Mouse (Mus musculus): ENCODE results near the gene Atp6ap1. TPM values are rescaled to one million over a fixed set of nuclear protein-coding genes. Genes with fewer than 3 reads are reported as not detected.

Atp6ap1 gene
- 87.0 and 137 TPM in 2 replicates for polyA plus RNA-seq (2012; rRNA removed)

DNA sequence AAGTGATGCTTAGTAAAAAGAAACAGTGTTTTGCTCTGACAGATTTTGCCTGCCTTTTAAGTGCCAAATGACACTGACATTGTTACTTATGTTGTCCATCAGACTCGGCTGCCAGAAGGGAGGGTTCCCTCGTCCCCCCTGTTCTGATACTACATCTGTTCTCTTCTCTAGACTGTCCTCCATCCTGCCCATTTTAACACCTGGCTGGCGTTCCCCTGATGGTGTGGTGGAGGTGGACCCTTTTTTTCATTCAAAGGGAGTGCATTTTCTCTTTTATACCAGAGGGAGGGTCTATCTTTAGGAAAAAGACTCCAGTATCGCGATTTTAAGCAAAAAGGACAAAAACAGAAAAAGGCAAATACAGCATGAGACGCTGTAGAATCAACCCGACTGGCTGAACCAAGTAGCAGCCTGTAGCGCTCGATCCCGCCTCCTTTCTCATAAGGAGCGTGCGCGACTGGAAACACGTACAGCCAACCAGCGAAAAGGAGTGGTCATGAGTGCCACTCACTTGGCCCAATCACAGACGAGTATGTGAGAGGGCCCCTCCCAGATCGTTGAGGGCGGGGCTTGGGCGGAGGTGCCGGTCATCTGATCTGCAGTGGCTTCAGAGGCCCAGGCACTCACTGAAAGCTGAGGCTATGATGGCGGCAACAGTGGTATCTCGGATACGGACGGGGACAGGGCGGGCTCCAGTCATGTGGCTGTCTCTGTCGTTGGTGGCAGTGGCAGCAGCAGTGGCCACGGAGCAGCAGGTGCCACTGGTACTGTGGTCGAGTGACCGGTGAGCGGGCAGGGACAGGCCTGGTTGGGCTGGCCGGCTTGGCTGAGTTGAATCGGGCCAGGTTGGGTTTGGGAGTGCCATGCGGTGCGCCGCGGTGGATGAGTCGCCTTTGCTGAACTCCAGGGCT is at the start of gene Atp6ap1:
Gene Atp6ap1 (plus strand): TSS at position 560 of the 911 bp plus-strand sequence.

DNA sequence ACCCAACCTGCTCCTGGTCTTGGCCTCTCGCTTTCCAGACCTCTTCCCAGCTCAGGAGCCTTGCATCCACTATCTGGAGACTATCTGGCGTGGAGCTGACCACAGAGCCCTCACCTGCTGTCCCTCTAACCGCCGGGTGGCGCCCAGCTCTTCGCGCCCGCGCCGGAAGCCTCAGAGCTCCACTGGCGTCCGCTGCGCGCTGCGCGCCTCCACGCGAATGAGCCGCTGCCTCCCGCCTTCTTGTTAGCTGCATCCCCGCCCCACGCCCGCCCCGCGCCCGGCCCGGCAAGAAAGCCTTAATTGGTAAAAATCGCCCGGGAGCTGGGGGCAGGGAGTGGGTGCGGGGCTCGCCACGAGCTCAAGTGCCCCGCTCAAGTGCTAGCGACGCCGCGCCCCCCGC is 47.3 kb upstream of the Atp6ap1 start, which contains the start of gene Flna:
Gene Flna (minus strand): TSS at position 206 of the 400 bp plus-strand sequence.

DNA sequence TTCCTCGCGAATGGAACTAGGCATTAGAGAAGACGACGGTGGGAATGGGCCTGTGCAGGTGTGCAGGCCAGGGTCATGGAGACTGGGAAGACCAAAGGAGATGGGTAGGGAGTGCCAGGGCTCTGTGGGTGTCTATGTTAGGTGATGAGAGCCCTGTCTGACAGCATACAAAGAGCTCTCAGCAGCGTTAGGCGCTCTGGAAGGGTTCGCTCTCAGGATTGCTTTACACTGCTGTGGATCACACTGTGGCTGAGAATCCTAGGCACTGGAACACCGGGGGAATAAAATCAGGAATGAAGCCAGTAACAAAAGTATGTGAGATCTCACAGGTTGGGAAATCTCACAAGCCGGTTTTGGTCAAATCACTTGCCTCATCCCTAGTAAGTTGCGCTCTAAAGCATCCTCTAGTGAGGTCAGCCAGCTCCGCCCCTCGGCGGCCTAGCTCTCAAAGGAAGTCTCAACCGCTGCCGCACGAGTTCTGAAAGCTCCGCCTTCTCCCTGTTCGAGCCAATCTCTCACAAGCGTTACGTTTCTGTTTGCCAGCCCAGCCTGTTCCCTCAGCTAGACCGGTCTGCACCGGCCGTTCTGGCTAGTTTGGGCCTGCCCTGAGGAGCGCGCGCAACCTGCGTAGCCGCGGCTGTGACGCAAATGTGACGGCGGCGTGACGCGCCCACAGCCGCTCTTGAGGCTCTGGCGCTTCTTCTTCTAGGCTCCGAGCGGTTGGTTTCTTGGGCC is 42.6 kb upstream of the Atp6ap1 start, which contains the start of gene Emd:
Gene Emd (plus strand): TSS at position 535 of the 735 bp plus-strand sequence.

DNA sequence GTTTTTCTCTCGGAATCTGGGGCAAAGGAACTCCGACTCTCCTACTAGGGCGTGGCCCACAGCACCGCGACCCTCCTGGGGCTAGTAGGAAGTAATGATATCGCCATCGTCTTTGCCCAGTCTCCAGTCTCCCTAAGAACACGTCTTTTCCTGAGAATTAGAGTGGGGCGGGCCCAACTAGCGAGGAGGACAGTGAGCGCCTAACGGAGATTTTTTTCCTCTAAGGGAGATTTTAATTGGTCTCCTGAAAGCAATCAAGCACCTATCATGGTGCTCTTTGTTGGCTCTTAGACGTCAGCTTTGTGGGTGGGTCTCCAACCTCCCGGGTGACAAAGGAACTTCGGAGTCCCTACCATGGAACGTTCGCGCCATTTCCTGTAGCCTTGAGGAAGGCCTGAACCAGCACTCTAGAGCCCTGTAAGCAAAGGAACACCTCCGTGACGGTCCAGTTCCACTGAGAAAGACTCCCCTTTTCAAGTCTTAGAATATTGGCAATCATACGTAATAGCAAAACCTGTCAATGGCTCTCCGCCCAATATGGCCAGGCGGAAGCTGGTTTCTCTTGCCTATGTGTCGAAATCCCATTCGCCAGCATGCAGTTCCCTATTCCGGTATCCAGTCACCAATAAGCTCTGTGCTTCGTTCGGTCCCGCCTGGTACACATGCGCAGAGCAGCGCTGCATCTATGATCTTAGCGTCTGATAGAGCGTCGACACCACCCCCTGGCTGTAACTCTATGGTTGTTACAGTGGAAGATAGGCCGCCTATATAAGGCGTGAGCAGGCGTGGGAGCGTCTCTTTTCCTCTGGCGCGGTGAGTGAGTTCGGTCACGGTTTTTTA is 26.6 kb upstream of the Atp6ap1 start, which contains the start of gene Rpl10:
Gene Rpl10 (plus strand): TSS at position 751 of the 840 bp plus-strand sequence.

DNA sequence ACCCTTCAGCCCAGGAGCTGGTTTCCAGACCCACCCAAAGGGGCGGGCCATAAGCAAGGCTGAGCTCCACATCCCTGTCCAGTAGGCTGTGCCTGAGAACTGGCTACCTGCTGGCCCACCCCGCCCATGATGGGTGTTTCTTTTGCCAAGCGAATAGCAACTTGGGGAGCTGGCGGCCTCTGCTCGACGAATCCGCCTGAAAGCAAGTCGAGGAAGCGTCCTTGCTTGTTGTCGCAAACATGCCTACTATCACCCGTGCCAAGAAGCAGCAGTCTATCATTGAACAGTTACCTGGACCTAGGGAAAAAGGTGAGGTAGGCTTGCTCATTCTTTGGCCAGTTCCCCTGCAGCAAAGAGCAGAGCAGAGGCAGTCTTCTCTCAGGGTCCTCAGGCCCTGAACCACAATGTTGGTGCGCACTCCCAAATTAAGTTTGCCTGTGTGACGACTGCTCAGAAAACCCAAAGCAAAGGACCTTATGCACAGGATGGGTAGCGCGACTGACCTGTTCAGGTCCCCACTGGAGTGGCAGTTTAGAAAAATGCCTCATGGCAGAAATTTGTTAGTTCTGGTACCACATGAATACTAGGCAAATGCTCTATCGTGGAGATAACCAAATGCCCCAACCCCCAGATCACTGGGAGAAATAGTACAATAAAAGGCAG is 15.0 kb upstream of the Atp6ap1 start, which contains the start of the genes Taz and Dnase1l1:
Gene Taz (plus strand): TSS at position 181 of the 663 bp plus-strand sequence.
Gene Dnase1l1 (minus strand): TSS at position 606 of the 663 bp plus-strand sequence.

DNA sequence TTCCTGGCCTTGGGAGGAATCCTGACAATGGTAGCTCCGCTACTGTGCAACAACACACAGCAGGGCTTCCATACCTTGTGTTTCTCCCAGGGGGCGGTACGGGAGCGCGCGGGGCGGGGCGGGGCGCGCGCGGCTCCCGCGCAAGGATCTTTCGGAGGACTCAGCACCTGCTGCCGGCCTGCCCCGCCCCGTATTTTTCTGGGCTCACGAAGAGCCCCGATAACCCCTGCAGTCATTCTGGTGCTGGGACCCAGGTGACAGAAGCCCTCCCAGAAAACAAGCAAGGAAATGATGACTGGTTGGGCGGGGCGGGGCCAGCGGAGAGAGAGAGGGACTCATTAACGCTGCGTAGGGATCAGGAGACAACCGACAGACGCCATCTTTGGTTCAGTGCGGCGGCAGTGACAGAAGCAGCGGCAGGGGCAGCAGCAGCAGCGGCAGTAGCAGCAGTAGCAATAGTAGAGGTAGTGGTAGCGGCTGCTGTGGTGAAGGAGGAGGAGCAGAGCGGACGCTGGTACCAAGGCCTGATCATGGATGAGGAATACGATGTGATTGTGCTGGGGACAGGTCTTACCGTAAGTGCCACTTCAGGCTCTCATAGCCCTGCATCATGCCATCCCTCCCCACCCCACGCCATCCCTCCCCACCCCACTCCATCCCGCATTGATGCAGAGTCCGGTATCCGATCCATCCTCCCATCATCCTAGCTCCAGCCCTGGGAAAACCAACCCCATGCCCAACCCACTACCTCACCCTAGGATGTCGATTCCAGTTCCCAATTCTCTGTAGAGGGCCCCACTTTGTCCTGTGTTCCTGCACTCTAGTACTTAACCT is 8.2 kb downstream of the Atp6ap1 start, which contains the start of gene Gdi1:
Gene Gdi1 (plus strand): TSS at position 132 of the 834 bp plus-strand sequence.

DNA sequence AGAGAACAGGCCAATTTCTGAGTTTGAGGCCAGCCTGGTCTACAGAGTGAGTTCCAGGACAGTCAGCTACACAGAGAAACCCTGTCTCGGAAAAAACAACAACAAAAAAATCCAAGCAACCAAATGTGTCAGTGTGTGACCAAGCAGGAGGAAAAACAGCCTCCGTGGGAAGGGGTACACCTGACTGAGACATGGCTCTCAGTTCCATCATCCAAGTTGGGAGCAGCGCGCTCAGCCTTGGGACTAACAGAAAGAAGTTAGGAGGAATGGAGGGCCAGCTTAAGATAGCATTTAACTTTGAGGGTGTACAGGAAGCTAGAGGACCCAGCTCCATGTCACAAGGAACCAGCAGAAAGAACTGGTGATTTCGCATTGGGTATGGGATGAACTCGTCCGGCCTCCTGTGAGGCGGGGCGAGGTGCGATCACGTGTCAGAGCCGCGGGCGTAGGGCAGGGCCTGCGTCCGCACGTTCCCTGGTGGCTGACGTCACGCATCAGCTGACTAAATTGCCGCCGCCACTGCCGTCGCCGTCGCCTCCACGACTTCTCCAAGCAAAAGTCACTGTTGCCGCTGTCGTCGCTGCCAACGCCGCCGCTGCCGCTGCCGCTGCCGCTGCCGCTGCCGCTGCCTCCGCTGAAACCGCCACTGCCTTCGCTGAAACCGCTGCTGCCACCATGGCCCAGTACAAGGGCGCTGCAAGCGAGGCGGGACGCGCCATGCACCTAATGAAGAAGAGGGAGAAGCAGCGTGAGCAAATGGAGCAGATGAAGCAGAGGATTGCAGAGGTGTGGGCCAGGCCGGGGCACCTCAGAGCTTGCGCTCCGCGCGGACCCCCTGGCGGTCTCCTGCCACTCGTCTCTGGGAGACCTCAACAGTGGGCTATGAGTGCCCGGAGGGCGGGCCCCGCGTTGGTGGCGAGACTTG is 15.9 kb downstream of the Atp6ap1 start, which contains the start of gene Fam50a:
Gene Fam50a (plus strand): TSS at position 494 of the 925 bp plus-strand sequence.

DNA sequence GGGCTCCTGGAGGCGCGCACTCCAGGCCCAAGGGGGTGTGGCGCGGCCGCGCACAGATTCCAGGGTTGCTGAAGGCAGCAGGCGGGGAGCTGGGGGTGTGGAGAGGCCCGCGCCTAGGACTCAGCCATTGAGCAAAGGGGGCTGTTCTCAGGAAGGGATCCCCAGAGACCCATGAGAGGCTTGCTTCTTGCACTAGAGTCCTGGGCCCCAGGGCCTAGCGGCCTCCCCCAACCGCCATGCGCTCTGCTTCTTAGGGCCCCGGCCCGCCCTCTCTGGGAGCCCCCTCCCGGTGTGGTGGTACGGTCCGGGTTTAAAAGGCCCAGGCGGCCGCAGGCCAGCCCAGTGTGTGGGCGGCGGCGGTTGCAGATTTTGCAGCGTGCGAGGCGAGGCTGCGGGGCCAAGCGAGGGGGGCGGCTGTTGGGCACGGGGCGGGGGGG is 31.8 kb downstream of the Atp6ap1 start, which contains the start of gene Plxna3:
Gene Plxna3 (plus strand): TSS at position 342 of the 437 bp plus-strand sequence.

DNA sequence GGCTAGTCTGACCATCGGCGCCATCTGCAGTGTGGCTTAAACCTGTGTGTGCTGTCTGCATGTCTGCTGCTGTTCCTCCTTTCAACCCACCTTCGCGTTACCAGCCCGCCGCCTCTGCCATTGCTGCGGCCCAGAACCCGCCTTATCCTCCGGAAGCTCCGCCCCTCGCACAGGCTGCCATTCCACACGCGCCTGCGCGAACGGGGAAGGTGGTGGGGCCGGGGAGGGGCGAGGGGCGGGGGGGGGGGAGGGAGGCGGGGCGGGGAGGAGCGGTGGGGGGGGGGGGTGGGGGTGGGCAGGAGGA is 56.5 kb downstream of the Atp6ap1 start, which contains the start of gene Lage3:
Gene Lage3 (minus strand): TSS at position 152 of the 304 bp plus-strand sequence.

Other genes with a start within 250 kb of the Atp6ap1 start
- gene Opn1mw, start 169.6 kb upstream of the Atp6ap1 start, polyA plus RNA-seq (2012; rRNA removed) = not detected in 2 replicates
- gene Mecp2, start 161.7 kb upstream of the Atp6ap1 start, polyA plus RNA-seq (2012; rRNA removed) = 19.8 and 22.4 TPM in 2 replicates
- not detected in 2 replicates for gene Tex28, start 129.3 kb upstream of the Atp6ap1 start, polyA plus RNA-seq (2012; rRNA removed)
- 0.02 TPM in 1 of 2 replicates, not detected in the other for gene Tktl1, start 119.8 kb upstream of the Atp6ap1 start, polyA plus RNA-seq (2012; rRNA removed)
- 477 and 550 TPM in 2 replicates for gene Flna, start 47.3 kb upstream of the Atp6ap1 start, polyA plus RNA-seq (2012; rRNA removed)
- 64.2 and 105 TPM in 2 replicates for gene Emd, start 42.4 kb upstream of the Atp6ap1 start, polyA plus RNA-seq (2012; rRNA removed)
- gene Rpl10, start 26.3 kb upstream of the Atp6ap1 start, polyA plus RNA-seq (2012; rRNA removed) = 1,358 and 2,258 TPM in 2 replicates
- gene Taz, start 15.2 kb upstream of the Atp6ap1 start, polyA plus RNA-seq (2012; rRNA removed) = 61.6 and 70.5 TPM in 2 replicates
- 5.9 and 8.7 TPM in 2 replicates for gene Dnase1l1, start 14.8 kb upstream of the Atp6ap1 start, polyA plus RNA-seq (2012; rRNA removed)
- gene Gdi1, start 7.9 kb downstream of the Atp6ap1 start, polyA plus RNA-seq (2012; rRNA removed) = 580 and 740 TPM in 2 replicates
- gene Fam50a, start 15.9 kb downstream of the Atp6ap1 start, polyA plus RNA-seq (2012; rRNA removed) = 50.7 and 64.9 TPM in 2 replicates
- gene Plxna3, start 32.0 kb downstream of the Atp6ap1 start, polyA plus RNA-seq (2012; rRNA removed) = 82.1 and 108 TPM in 2 replicates
- gene Lage3, start 56.5 kb downstream of the Atp6ap1 start, polyA plus RNA-seq (2012; rRNA removed) = 96.9 and 108 TPM in 2 replicates
- gene Ubl4a, start 76.1 kb downstream of the Atp6ap1 start, polyA plus RNA-seq (2012; rRNA removed) = 31.9 and 46.3 TPM in 2 replicates
- 2.3 and 8.5 TPM in 2 replicates for gene Slc10a3, start 76.3 kb downstream of the Atp6ap1 start, polyA plus RNA-seq (2012; rRNA removed)
- gene Fam3a, start 96.2 kb downstream of the Atp6ap1 start, polyA plus RNA-seq (2012; rRNA removed) = 18.5 and 27.2 TPM in 2 replicates
- gene Ikbkg, start 96.2 kb downstream of the Atp6ap1 start, polyA plus RNA-seq (2012; rRNA removed) = 23.5 and 46.1 TPM in 2 replicates
- 31.7 and 41.7 TPM in 2 replicates for gene G6pdx, start 132.1 kb downstream of the Atp6ap1 start, polyA plus RNA-seq (2012; rRNA removed)
- gene Gm6880, start 184.3 kb downstream of the Atp6ap1 start, polyA plus RNA-seq (2012; rRNA removed) = 0.12 TPM in 1 of 2 replicates, not detected in the other